Mouse (Mus musculus): ENCODE measurements at regions not wholly inside any gene's neighbourhood (a gene's known extent, or its start where the extent isn't known, plus 50 kb on each side); places are given as distances from the start of the nearest gene placed in this dataset.
A peak's percentile ranks its signal among the peaks of the same experiment; 100 is the strongest.

GRCm38 (mm10) chr2:12697209-12697608 lies 226.6 kb upstream of the Pter start:
- H3K9ac ChIP-seq = no peak overlapping the region
- no peaks in the 10 kb centered on the region for H3K27me3 ChIP-seq
- no peak overlapping the region for H3K4me2 ChIP-seq (replicated peaks)
- no peak overlapping the region for H3K27ac ChIP-seq
- no peak for ATAC-seq (ENCODE audit: low FRiP score)
- H3K36me3 ChIP-seq = no peaks in the 10 kb centered on the region
- 74% methylated on average over 1 of the region's 1 CpGs for WGBS
- no peaks in the 10 kb centered on the region for H3K9me3 ChIP-seq (replicated peaks)
- H3K4me1 ChIP-seq = no peaks in the 10 kb centered on the region
- no peak overlapping the region for H3K4me3 ChIP-seq

GRCm38 (mm10) chr2:12699331-12699730 lies 224.5 kb upstream of the Pter start:
- no peak for ATAC-seq (ENCODE audit: low FRiP score)
- Histone ChIP-seq H3K9ac (no peak overlapping the region), H3K36me3 (no peaks in the 10 kb centered on the region), H3K9me3 (replicated peaks) (no peaks in the 10 kb centered on the region), H3K27ac (no peak overlapping the region), H3K4me1 (no peaks in the 10 kb centered on the region), H3K4me2 (replicated peaks) (no peak overlapping the region), H3K4me3 (no peak overlapping the region), H3K27me3 (no peaks in the 10 kb centered on the region)
- 71% methylated on average over 3 of the region's 3 CpGs for WGBS

- 48% methylated on average over 3 of the region's 3 CpGs for WGBS
- ATAC-seq (ENCODE audit: low FRiP score) = 0 out of 2 replicates have a peak, but pooled peaks have one; percentile 27
- no peaks in the 10 kb centered on the region for H3K36me3 ChIP-seq
- H3K9ac ChIP-seq = no peak overlapping the region
- H3K9me3 ChIP-seq (replicated peaks) = no peaks in the 10 kb centered on the region
- 0 out of 2 replicates have a peak, but pooled peaks cover 6% of the 10 kb centered on the region for H3K4me1 ChIP-seq
- H3K27ac ChIP-seq = no peak overlapping the region
- no peaks in the 10 kb centered on the region for H3K27me3 ChIP-seq
- no peak overlapping the region for H3K4me3 ChIP-seq
- H3K4me2 ChIP-seq (replicated peaks) = no peak overlapping the region
These were observed 216.3 kb upstream of the Pter start for GRCm38 (mm10) chr2:12707514-12707913.

GRCm38 (mm10) chr2:12709156-12709923 lies 214.5 kb upstream of the Pter start:
- Histone ChIP-seq H3K9ac (no peak overlapping the region), H3K9me3 (replicated peaks) (no peaks in the 10 kb centered on the region), H3K4me3 (no peak overlapping the region), H3K4me2 (replicated peaks) (peak overlapping the region; percentile 33), H3K4me1 (0 out of 2 replicates have a peak, but pooled peaks cover 6% of the 10 kb centered on the region), H3K27me3 (no peaks in the 10 kb centered on the region), H3K36me3 (no peaks in the 10 kb centered on the region), H3K27ac (0 out of 2 replicates have a peak overlapping the region, but pooled peaks have one; percentile 17)
- peak; percentile 66 for ATAC-seq (ENCODE audit: low FRiP score)
- 42% methylated on average over 16 of the region's 16 CpGs for WGBS

GRCm38 (mm10) chr2:12709924-12710240 lies 214.0 kb upstream of the Pter start:
- ATAC-seq (ENCODE audit: low FRiP score) = peak; percentile 68
- no peaks in the 10 kb centered on the region for H3K36me3 ChIP-seq

GRCm38 (mm10) chr2:12716124-12717012 lies 207.5 kb upstream of the Pter start:
- H3K4me1 ChIP-seq = peaks cover 8% of the 10 kb centered on the region
- 25% methylated on average over 3 of the region's 3 CpGs for WGBS
- H3K36me3 ChIP-seq = no peaks in the 10 kb centered on the region
- no peak overlapping the region for H3K4me3 ChIP-seq
- H3K4me2 ChIP-seq (replicated peaks) = no peak overlapping the region
- H3K9ac ChIP-seq = no peak overlapping the region
- no peak overlapping the region for H3K27ac ChIP-seq
- no peaks in the 10 kb centered on the region for H3K27me3 ChIP-seq
- ATAC-seq (ENCODE audit: low FRiP score) = peak; percentile 73
- H3K9me3 ChIP-seq (replicated peaks) = no peaks in the 10 kb centered on the region

More at GRCm38 (mm10) chr2:12709924-12710240, 214.0 kb upstream of the Pter start:
- no peak overlapping the region for H3K27ac ChIP-seq
- no peak overlapping the region for H3K9ac ChIP-seq
- WGBS = 80% methylated on average over 2 of the region's 2 CpGs
- peak overlapping the region; percentile 33; the same call in 1 of the 2 replicates for H3K4me2 ChIP-seq (replicated peaks)
- H3K27me3 ChIP-seq = no peaks in the 10 kb centered on the region
- no peaks in the 10 kb centered on the region for H3K9me3 ChIP-seq (replicated peaks)
- H3K4me1 ChIP-seq = 0 out of 2 replicates have a peak, but pooled peaks cover 6% of the 10 kb centered on the region
- H3K4me3 ChIP-seq = no peak overlapping the region

GRCm38 (mm10) chr2:12729251-12729650 lies 194.6 kb upstream of the Pter start:
- no peaks in the 10 kb centered on the region for H3K4me1 ChIP-seq
- no peaks in the 10 kb centered on the region for H3K9me3 ChIP-seq (replicated peaks)
- H3K27ac ChIP-seq = no peak overlapping the region
- no peak overlapping the region for H3K9ac ChIP-seq
- no peaks in the 10 kb centered on the region for H3K27me3 ChIP-seq
- no peak for ATAC-seq (ENCODE audit: low FRiP score)
- no peak overlapping the region for H3K4me2 ChIP-seq (replicated peaks)
- no peaks in the 10 kb centered on the region for H3K36me3 ChIP-seq
- H3K4me3 ChIP-seq = no peak overlapping the region
- WGBS = 81% methylated on average over 4 of the region's 4 CpGs

GRCm38 (mm10) chr2:12737140-12737539 lies 186.7 kb upstream of the Pter start:
- Histone ChIP-seq H3K27ac (no peak overlapping the region), H3K4me1 (no peaks in the 10 kb centered on the region), H3K4me3 (no peak overlapping the region), H3K27me3 (no peaks in the 10 kb centered on the region), H3K9me3 (replicated peaks) (no peaks in the 10 kb centered on the region), H3K36me3 (no peaks in the 10 kb centered on the region), H3K9ac (no peak overlapping the region), H3K4me2 (replicated peaks) (no peak overlapping the region)
- no peak for ATAC-seq (ENCODE audit: low FRiP score)
- 41% methylated on average over 2 of the region's 2 CpGs for whole genome bisulfite sequencing

- Histone ChIP-seq H3K4me3 (no peak overlapping the region), H3K9me3 (replicated peaks) (no peaks in the 10 kb centered on the region), H3K27me3 (no peaks in the 10 kb centered on the region), H3K27ac (no peak overlapping the region), H3K9ac (no peak overlapping the region), H3K4me2 (replicated peaks) (no peak overlapping the region), H3K4me1 (no peaks in the 10 kb centered on the region), H3K36me3 (no peaks in the 10 kb centered on the region)
- 69% methylated on average over 1 of the region's 1 CpGs for WGBS
- ATAC-seq (ENCODE audit: low FRiP score) = no peak
These were observed 177.0 kb upstream of the Pter start for GRCm38 (mm10) chr2:12746856-12747255.

- no peak overlapping the region for H3K9ac ChIP-seq
- no peak overlapping the region for H3K27ac ChIP-seq
- H3K36me3 ChIP-seq = no peaks in the 10 kb centered on the region
- H3K4me2 ChIP-seq (replicated peaks) = no peak overlapping the region
- H3K9me3 ChIP-seq (replicated peaks) = no peaks in the 10 kb centered on the region
- H3K27me3 ChIP-seq = no peaks in the 10 kb centered on the region
- no peaks in the 10 kb centered on the region for H3K4me1 ChIP-seq
- H3K4me3 ChIP-seq = no peak overlapping the region
- ATAC-seq (ENCODE audit: low FRiP score) = no peak
- 67% methylated on average over 1 of the region's 1 CpGs for WGBS
These were observed 165.0 kb upstream of the Pter start for GRCm38 (mm10) chr2:12758816-12759215.

GRCm38 (mm10) chr2:12759931-12760330 lies 163.9 kb upstream of the Pter start:
- H3K4me3 ChIP-seq = no peak overlapping the region
- H3K36me3 ChIP-seq = no peaks in the 10 kb centered on the region
- H3K4me2 ChIP-seq (replicated peaks) = no peak overlapping the region
- no peaks in the 10 kb centered on the region for H3K27me3 ChIP-seq
- H3K27ac ChIP-seq = no peak overlapping the region
- no peaks in the 10 kb centered on the region for H3K4me1 ChIP-seq
- no peak overlapping the region for H3K9ac ChIP-seq
- 96% methylated on average over 3 of the region's 3 CpGs for WGBS
- ATAC-seq (ENCODE audit: low FRiP score) = no peak
- no peaks in the 10 kb centered on the region for H3K9me3 ChIP-seq (replicated peaks)

GRCm38 (mm10) chr2:12761461-12761860 lies 162.4 kb upstream of the Pter start:
- no peak for ATAC-seq (ENCODE audit: low FRiP score)
- no peak overlapping the region for H3K4me3 ChIP-seq
- H3K9me3 ChIP-seq (replicated peaks) = no peaks in the 10 kb centered on the region
- H3K9ac ChIP-seq = no peak overlapping the region
- H3K27ac ChIP-seq = no peak overlapping the region
- no peaks in the 10 kb centered on the region for H3K4me1 ChIP-seq
- no peaks in the 10 kb centered on the region for H3K27me3 ChIP-seq
- 84% methylated on average over 3 of the region's 3 CpGs for WGBS
- no peak overlapping the region for H3K4me2 ChIP-seq (replicated peaks)
- no peaks in the 10 kb centered on the region for H3K36me3 ChIP-seq
